Mouse (Mus musculus) cerebellum, adult 11-12 months (tissue): ENCODE results near the gene Fbrsl1.

ENCODE experiments used
- DNase-seq: peaks from one replicate; pipeline ENCODE4 v3.0.0; 2022

The Fbrsl1 gene

GRCm38 (mm10) chr5:110448436-110449134, at the start of gene Fbrsl1:
TSS of gene Fbrsl1 (minus strand) at chr5:110448503.
- peak; percentile 95 for DNase-seq

GRCm38 (mm10) chr5:110498071-110498470, 49.8 kb upstream of the Fbrsl1 start:
- DNase-seq: no peak

DNA sequence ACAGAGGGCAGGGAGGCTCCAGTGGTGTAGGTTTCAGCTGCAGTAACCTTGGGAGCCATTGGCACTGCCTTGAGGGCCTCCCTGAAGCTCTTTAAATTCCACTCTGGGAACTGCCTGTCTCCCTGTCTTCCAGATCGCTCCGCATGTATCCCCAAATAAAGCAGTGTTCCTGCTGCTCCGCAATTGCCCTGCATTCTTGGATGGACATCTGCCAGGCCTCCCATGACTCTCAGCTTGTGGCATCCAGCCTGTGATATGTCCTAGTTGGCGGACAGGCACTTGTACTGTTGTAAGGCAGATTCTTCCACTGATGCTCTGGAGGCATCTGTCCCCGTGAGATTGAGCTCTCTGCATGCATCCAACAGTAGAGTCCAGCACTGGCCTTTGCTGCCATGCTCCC, 49.3 kb upstream of the Fbrsl1 start:
- DNase-seq: peak; percentile 36

GRCm38 (mm10) chr5:110495051-110495450, 46.7 kb upstream of the Fbrsl1 start:
- DNase-seq: no peak

DNA sequence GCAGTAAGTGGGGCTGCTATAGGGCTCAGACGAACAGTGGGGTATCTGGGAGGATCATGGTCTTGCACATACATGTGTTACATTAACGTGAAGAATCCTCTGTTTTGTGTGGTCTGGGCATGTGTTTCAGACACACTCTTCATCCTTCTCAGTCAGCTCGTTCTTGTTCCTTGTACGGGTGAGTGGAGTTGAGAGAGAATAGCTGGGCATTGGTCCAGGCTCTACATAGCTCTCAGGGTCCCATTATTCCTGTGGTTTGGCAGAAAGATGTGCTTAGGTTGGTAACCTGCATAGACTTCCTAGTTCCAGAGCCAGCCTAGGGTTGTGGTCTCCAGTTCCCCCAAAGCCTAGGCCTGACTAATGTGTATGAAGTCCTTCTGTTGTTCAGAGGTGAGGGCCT, 46.1 kb upstream of the Fbrsl1 start:
- no peak for DNase-seq

- peak; percentile 45 for DNase-seq
These were observed 45.5 kb upstream of the Fbrsl1 start for GRCm38 (mm10) chr5:110493785-110494184.

DNA sequence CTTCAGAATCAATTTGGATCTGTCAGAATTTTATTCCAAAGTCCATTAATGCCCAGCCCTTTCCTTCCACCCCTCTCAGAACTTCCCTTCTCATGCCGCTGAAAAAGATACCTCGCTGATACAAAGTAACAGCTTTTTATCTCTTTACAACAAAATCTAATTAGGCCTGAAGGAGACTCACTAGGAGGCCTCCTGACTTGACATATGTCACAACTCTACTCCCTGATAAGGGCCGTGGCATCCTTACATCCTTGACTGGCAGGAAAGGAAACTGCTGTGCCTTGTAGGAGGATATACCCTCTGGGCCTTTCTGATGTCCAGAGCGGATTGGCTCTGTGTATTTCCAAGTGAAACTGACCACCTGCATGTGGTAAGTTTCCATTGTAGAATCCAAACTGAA, 41.3 kb upstream of the Fbrsl1 start:
- DNase-seq: no peak

DNA sequence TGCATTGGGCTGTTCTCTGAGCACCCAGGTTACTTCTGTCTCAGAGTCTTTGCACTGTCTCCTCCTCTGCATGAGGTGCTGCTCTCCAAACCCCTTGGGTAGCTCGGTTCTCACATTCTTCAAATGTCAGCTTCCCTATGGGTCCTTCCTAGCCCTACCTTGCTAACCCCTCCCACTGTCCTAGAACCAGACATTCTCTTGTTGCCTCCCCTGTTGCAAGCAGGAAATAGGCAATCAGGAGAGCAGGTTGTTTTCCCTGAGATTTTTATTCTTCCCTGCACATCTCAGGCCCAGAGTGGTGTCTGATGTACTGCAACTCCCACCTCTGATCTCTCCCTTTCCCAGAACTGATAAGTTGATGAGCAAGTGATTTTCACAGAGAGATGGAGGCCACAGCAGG, 39.6 kb upstream of the Fbrsl1 start:
- DNase-seq: no peak

- DNase-seq: no peak
These were observed 38.5 kb upstream of the Fbrsl1 start for GRCm38 (mm10) chr5:110486674-110487334.

DNA sequence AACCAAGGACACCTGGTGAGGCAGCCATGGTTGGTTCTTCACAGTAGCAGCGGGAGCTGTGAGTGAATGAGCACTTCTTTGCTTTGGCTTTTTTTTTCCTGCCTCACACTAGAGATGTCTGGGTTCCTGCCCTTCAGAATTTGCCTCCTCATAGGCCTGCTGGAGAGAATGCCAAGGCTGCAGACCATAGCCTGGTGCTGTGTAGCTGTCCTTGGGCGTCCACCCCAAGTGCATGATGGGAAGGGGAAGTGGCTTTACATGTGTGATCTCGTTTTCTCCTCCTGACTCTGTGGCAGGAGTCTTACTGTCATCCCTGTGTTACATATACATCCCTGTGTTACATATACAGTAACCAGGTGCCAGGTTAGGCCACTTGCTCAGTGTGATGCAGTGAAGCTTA, 36.4 kb upstream of the Fbrsl1 start:
- DNase-seq: no peak

GRCm38 (mm10) chr5:110479228-110479627, 30.9 kb upstream of the Fbrsl1 start:
- no peak for DNase-seq

GRCm38 (mm10) chr5:110474156-110474555, 25.9 kb upstream of the Fbrsl1 start:
- no peak for DNase-seq

GRCm38 (mm10) chr5:110472834-110473233, 24.5 kb upstream of the Fbrsl1 start:
- DNase-seq: no peak

- DNase-seq: no peak
These were observed 23.7 kb upstream of the Fbrsl1 start for GRCm38 (mm10) chr5:110471981-110472476.

- DNase-seq: no peak
These were observed 23.0 kb upstream of the Fbrsl1 start for GRCm38 (mm10) chr5:110471285-110471684.

GRCm38 (mm10) chr5:110469227-110469925, 21.1 kb upstream of the Fbrsl1 start:
- no peak for DNase-seq

- no peak for DNase-seq
These were observed 20.0 kb upstream of the Fbrsl1 start for GRCm38 (mm10) chr5:110468296-110468695.

- no peak for DNase-seq
These were observed 19.4 kb upstream of the Fbrsl1 start for GRCm38 (mm10) chr5:110467725-110468124.

GRCm38 (mm10) chr5:110466531-110467424, 18.5 kb upstream of the Fbrsl1 start:
- peak; percentile 69 for DNase-seq

GRCm38 (mm10) chr5:110462646-110463045, 14.3 kb upstream of the Fbrsl1 start:
- no peak for DNase-seq

DNA sequence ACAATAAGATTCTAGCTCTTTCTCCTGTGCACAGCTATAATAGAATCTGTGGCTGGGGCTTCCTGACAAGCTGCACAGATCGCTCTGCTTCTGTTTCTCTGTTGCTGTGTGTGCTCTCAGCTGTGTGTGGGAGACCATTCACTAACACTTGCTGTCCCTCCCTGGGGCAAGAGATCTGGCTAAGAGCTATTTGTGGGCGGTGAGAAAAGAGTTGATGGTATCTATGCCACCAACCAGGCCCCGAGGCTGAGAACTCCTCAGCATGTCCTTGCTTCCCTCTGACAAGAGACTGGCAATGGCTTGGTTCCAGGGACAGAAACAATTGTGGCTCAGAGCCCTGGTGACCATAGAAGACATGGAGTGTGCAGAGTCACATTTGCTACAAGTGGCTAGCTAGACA, 10.6 kb upstream of the Fbrsl1 start:
- DNase-seq: no peak

DNA sequence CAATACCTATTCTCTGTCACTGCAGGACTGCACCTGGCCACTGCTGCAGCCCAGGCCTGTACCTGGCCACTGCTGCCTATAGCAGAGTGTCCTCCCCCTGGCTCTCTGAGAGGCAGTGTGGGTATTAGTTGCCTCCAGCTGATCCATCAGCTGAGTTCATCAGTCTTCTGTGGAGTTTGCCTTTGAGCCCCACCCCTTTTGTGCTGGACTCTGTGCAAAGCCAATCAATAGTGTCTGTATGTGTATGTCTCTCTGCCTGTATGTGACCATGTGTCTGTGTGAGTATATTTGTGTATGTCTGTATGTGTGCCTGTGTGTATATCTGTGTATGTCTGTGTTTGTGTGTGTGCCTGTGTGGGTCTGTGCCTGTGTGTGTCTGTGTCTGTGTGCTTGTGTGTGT, 7.0 kb upstream of the Fbrsl1 start:
- no peak for DNase-seq

DNA sequence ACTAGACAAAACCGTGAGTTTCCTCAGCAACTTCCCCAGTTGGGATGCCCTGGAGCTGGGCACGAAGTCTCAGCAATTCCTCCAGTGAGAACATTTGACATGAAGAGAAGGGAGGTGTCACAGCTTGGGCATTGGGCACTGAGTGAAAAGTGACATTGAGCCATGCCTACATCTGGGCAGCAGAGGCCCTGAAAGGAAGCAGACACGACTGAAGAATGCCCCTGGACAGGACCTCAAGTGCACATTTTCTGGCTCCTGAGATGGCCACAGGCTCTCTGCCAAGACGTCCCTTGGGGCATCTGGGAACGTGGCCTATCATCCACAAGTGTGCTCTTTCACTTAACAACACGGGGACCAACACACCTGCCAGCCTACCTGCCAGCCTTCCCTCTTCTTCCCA, 991 bp upstream of the Fbrsl1 start:
- DNase-seq: peak; percentile 64
